Mouse (Mus musculus): ENCODE results near the gene Mymx.

GRCm38 (mm10) chr17:45628160-45628559 is 26.3 kb upstream of the Mymx start:
- no peak for TF ChIP-seq CTCF (IDR thresholded peaks at IDR 0.05; ENCODE audit: borderline replicate concordance, insufficient read depth, low read length)
- no peak for TF ChIP-seq POLR2A (IDR thresholded peaks at IDR 0.05; ENCODE audit: low read depth, low read length)
